Mouse (Mus musculus): ENCODE results near the gene Gapdh. TPM values are rescaled to one million over a fixed set of nuclear protein-coding genes. Genes with fewer than 3 reads are reported as not detected.

Gene Gapdh
- polyA plus RNA-seq, 1 experiment from 2014 or later = 5,242 TPM

DNA sequence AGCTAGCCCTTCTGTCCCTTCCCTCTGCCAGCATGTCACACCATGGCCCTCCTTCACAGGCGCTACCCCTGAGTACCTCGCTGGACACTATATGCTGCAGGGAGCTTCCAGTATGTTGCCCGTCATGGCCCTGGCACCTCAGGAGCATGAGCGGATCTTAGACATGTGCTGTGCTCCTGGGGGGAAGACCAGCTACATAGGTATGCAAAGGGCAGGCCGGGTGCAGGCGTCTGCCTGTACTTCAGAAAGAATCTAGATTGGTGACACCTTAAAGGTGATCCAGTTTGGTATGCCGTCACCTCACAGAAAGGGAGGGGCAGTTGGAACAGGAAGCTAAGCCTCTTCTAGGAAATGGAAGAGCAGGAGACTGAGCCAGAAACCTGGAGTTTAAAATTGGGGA, 26.5 kb downstream of the Gapdh start:
- Histone ChIP-seq H3K4me3 (ENCODE audit: control insufficient read depth in 1 of 2, insufficient read depth in 1 of 2, low read depth in 1 of 2, low read length in 2 of 2) (no peak overlapping the region), H3K4me1 (ENCODE audit: control insufficient read depth in 2 of 2, insufficient read depth in 2 of 2, low read length in 2 of 2) (peaks cover 0 to 3% of the 10 kb centered on the region in 2 experiments; a peak in 1 of 4 replicates), H3K27ac (replicated peaks in 1 of 2; ENCODE audit: control insufficient read depth in 1 of 2, insufficient read depth in 1 of 2, low read depth in 2 of 2, low read length in 2 of 2) (no peak overlapping the region), H3K36me3 (ENCODE audit: control insufficient read depth, insufficient read depth, low read length) (peaks cover 95% of the 10 kb centered on the region), H3K9me3 (ENCODE audit: control insufficient read depth, low read length) (no peaks in the 10 kb centered on the region), H3K9ac (ENCODE audit: low read length) (no peak overlapping the region), H3K27me3 (ENCODE audit: control insufficient read depth, insufficient read depth, low read length) (no peaks in the 10 kb centered on the region), H3K4me2 (ENCODE audit: low read length) (no peak overlapping the region)
- WGBS = 86% methylated on average over 7 of the region's 7 CpGs
- ATAC-seq (ENCODE audit: insufficient number of reproducible peaks, insufficient read depth, low FRiP score, low read depth) = no peak

DNA sequence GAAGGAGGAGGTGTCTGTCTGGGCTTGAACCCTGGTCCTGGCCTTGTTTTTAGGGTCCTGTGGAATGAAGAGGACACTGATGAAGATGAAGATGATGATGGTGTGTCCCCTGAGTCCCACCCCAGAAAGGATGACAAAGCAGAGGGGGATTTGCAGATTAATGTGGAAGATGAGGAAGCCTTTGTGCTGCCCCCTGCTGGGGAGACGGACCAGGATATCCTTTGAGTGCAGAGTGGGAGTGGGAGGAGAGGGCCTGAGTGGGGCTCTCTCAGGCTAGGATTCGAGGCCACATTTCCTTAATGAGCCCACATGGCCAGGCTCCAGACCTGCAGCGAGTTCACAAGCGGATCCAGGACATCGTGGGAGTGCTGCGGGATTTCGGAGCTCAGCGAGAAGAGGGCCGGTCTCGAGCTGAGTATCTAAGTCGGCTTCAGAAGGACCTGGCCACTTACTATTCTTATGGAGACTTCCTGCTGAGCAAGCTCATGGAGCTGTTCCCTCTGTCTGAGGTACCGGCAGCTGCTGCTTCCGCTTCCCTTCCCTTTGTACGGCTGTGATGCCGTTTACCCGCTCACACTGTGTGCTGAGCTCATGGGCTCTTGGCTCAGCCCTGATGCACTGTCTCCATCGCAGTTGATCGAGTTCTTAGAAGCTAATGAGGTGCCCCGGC, 29.1 kb downstream of the Gapdh start:
- ATAC-seq (ENCODE audit: insufficient number of reproducible peaks, insufficient read depth, low FRiP score, low read depth) = no peak
- 86% methylated on average over 19 of the region's 19 CpGs for WGBS
- H3K4me3 ChIP-seq (ENCODE audit: control insufficient read depth in 1 of 2, insufficient read depth in 1 of 2, low read depth in 1 of 2, low read length in 2 of 2) = no peak overlapping the region
- peaks cover 0 to 12% of the 10 kb centered on the region in 2 experiments; a peak in 1 of 4 replicates for H3K4me1 ChIP-seq (ENCODE audit: control insufficient read depth in 2 of 2, insufficient read depth in 2 of 2, low read length in 2 of 2)
- H3K9me3 ChIP-seq (ENCODE audit: control insufficient read depth, low read length) = no peaks in the 10 kb centered on the region
- no peak overlapping the region for H3K27ac ChIP-seq (replicated peaks in 1 of 2; ENCODE audit: control insufficient read depth in 1 of 2, insufficient read depth in 1 of 2, low read depth in 2 of 2, low read length in 2 of 2)
- H3K27me3 ChIP-seq (ENCODE audit: control insufficient read depth, insufficient read depth, low read length) = no peaks in the 10 kb centered on the region
- no peak overlapping the region for H3K4me2 ChIP-seq (ENCODE audit: low read length)
- H3K9ac ChIP-seq (ENCODE audit: low read length) = no peak overlapping the region
- H3K36me3 ChIP-seq (ENCODE audit: control insufficient read depth, insufficient read depth, low read length) = peaks cover 89% of the 10 kb centered on the region

DNA sequence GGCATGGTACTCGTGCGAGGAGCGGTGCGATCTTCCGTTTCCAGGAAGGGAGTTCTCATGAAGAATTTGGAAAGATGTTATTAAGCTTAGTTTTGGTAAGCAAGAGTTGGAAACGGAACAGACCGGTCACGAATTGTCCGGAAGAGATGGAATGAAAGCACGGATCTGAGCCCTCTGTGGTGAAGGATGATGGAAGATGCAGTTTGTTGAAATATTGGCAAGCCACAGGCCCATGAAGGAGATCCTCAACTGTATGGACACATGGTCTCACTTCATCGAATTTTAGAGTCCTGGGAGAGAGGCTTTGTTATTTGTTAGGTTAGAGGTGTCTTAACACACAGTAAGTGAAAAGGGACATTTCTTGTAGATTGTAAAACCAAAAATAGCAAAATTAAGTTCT, 33.8 kb downstream of the Gapdh start:
- H3K36me3 ChIP-seq (ENCODE audit: control insufficient read depth, insufficient read depth, low read length) = peaks cover 73% of the 10 kb centered on the region
- WGBS = 5% methylated on average over 11 of the region's 11 CpGs
- no peak overlapping the region; a peak in 1 of 4 replicates for H3K27ac ChIP-seq (replicated peaks in 1 of 2; ENCODE audit: control insufficient read depth in 1 of 2, insufficient read depth in 1 of 2, low read depth in 2 of 2, low read length in 2 of 2)
- no peak for ATAC-seq (ENCODE audit: insufficient number of reproducible peaks, insufficient read depth, low FRiP score, low read depth)
- H3K9me3 ChIP-seq (ENCODE audit: control insufficient read depth, low read length) = no peaks in the 10 kb centered on the region
- peak overlapping the region; percentile 88 for H3K9ac ChIP-seq (ENCODE audit: low read length)
- H3K4me2 ChIP-seq (ENCODE audit: low read length) = peak overlapping the region; percentile 85
- peak overlapping the region; percentile 64 to 75 for H3K4me3 ChIP-seq (ENCODE audit: control insufficient read depth in 1 of 2, insufficient read depth in 1 of 2, low read depth in 1 of 2, low read length in 2 of 2)
- H3K4me1 ChIP-seq (ENCODE audit: control insufficient read depth in 2 of 2, insufficient read depth in 2 of 2, low read length in 2 of 2) = peaks cover 0 to 12% of the 10 kb centered on the region in 2 experiments; a peak in 1 of 4 replicates
- H3K27me3 ChIP-seq (ENCODE audit: control insufficient read depth, insufficient read depth, low read length) = no peaks in the 10 kb centered on the region

DNA sequence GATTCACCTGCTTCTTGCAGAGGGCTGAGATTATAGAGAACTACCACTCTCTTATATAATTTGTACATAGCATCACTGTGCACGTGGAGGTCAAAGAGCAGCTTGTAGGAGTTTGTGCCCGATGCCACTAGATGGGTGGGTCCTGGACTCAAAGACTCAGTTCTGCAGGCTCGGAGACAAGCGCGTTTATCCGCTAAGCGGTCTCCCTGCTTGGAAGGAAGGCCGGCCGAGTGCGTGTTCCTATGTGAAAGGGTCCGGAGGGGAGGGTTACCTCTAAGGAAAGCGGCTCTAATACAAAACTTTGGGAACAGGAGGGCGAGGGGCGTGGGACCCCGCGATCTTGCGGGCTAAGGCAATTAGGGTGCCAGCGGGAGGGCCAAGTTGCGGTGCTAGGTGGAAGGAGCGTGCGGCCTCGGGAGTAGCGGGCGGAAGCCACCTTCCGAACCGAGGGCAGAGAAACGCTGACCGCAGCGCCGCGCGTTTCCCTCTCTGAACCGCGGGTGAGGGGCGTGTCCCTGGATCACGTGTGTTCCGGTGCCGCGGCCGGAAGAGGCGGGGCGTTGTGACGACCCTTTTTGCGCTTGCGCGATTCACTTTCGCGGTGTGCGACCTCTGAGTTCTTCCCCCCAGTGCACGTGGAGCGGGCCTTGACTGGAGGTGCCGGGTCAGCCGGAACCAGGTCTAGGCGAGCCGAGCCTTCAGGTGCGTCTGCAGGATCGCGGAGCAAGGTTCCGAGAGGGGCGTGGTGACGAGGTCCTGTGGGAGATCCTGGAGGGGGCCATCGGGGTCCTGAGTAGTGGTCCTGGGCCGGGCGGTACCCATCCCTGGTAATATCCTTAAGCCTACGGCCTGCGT, 34.7 kb downstream of the Gapdh start, which contains the start of gene Nop2:
Gene Nop2 (plus strand): TSS at position 608 of the 855 bp plus-strand sequence.
- WGBS = under 1% methylated on average over 65 of the region's 66 CpGs
- peak; percentile 95 for ATAC-seq (ENCODE audit: insufficient number of reproducible peaks, insufficient read depth, low FRiP score, low read depth)
- peak within 1 kb of the TSS; percentile 88 for H3K9ac ChIP-seq (ENCODE audit: low read length)

DNA sequence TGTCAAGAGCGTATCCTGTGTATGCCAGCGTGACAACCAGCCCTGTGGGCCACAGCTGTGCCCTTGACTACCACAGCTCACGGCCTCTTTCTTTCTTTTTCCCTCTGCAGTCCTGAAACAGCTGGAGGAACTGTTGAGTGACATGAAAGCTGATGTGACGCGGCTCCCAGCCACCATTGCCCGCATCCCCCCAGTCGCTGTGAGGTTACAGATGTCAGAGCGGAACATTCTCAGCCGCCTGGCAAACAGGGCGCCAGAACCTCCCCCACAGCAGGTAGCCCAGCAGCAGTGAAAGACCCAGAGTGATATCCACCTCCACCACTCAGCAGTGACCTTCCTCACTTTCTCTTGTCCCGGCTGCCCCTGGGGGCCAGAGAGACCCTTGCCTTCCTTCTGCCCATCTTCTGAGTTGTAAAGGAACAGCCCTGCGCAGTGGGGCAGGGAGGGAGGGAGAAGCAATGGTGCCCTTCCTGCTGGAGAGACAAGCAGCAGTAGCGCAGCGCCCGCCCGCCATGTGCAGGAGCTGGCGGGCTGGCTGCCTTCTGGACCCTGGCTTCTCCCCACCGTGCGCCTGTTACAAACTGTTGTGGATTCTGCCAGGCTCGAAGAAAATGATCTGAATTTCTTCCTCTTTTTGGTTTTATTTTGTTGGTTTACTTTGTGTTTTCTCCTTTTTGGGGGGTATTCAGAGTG, 36.4 kb downstream of the Gapdh start:
- no peaks in the 10 kb centered on the region for H3K27me3 ChIP-seq (ENCODE audit: control insufficient read depth, insufficient read depth, low read length)
- no peak overlapping the region for H3K4me3 ChIP-seq (ENCODE audit: control insufficient read depth in 1 of 2, insufficient read depth in 1 of 2, low read depth in 1 of 2, low read length in 2 of 2)
- peaks cover 74% of the 10 kb centered on the region for H3K36me3 ChIP-seq (ENCODE audit: control insufficient read depth, insufficient read depth, low read length)
- H3K9me3 ChIP-seq (ENCODE audit: control insufficient read depth, low read length) = no peaks in the 10 kb centered on the region
- WGBS = 81% methylated on average over 19 of the region's 20 CpGs
- H3K4me1 ChIP-seq (ENCODE audit: control insufficient read depth in 2 of 2, insufficient read depth in 2 of 2, low read length in 2 of 2) = peaks cover 0 to 12% of the 10 kb centered on the region in 2 experiments; a peak in 1 of 4 replicates
- H3K4me2 ChIP-seq (ENCODE audit: low read length) = no peak overlapping the region
- H3K9ac ChIP-seq (ENCODE audit: low read length) = no peak overlapping the region
- H3K27ac ChIP-seq (replicated peaks in 1 of 2; ENCODE audit: control insufficient read depth in 1 of 2, insufficient read depth in 1 of 2, low read depth in 2 of 2, low read length in 2 of 2) = no peak overlapping the region
- ATAC-seq (ENCODE audit: insufficient number of reproducible peaks, insufficient read depth, low FRiP score, low read depth) = no peak

More for the DNA sequence above, 34.7 kb downstream of the Gapdh start, which contains the start of gene Nop2:
- Histone ChIP-seq H3K27me3 (ENCODE audit: control insufficient read depth, insufficient read depth, low read length) (no peaks in the 10 kb centered on the region), H3K36me3 (ENCODE audit: control insufficient read depth, insufficient read depth, low read length) (peaks cover 73% of the 10 kb centered on the region), H3K27ac (replicated peaks in 1 of 2; ENCODE audit: control insufficient read depth in 1 of 2, insufficient read depth in 1 of 2, low read depth in 2 of 2, low read length in 2 of 2) (peak within 1 kb of the TSS; percentile 81 to 86), H3K4me3 (ENCODE audit: control insufficient read depth in 1 of 2, insufficient read depth in 1 of 2, low read depth in 1 of 2, low read length in 2 of 2) (peak within 1 kb of the TSS; percentile 64 to 75), H3K4me2 (ENCODE audit: low read length) (peak within 1 kb of the TSS; percentile 85), H3K4me1 (ENCODE audit: control insufficient read depth in 2 of 2, insufficient read depth in 2 of 2, low read length in 2 of 2) (peaks cover 0 to 12% of the 10 kb centered on the region in 2 experiments; a peak in 1 of 4 replicates), H3K9me3 (ENCODE audit: control insufficient read depth, low read length) (no peaks in the 10 kb centered on the region)

DNA sequence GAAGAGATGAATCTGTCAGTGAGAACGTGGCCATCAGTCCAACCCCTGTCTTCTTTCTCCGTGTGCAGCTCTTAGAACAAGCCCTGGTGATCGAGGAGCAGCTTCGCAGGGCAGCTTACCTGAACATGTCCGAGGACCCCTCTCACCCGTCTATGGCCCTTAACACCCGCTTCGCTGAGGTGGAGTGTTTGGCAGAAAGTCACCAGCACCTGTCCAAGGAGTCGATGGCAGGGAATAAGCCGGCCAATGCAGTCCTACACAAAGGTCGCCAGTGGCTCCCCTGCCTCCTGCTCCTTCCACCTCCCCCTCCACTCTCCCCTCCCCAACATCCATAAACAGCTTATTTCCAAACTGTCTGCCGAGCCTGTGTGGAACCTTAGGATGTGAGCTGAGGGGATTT, 37.5 kb downstream of the Gapdh start:
- no peak overlapping the region for H3K9ac ChIP-seq (ENCODE audit: low read length)
- no peak overlapping the region for H3K4me2 ChIP-seq (ENCODE audit: low read length)
- H3K36me3 ChIP-seq (ENCODE audit: control insufficient read depth, insufficient read depth, low read length) = peaks cover 74% of the 10 kb centered on the region
- no peak overlapping the region for H3K4me3 ChIP-seq (ENCODE audit: control insufficient read depth in 1 of 2, insufficient read depth in 1 of 2, low read depth in 1 of 2, low read length in 2 of 2)
- H3K27ac ChIP-seq (replicated peaks in 1 of 2; ENCODE audit: control insufficient read depth in 1 of 2, insufficient read depth in 1 of 2, low read depth in 2 of 2, low read length in 2 of 2) = no peak overlapping the region
- WGBS = 87% methylated on average over 12 of the region's 12 CpGs
- no peaks in the 10 kb centered on the region for H3K9me3 ChIP-seq (ENCODE audit: control insufficient read depth, low read length)
- ATAC-seq (ENCODE audit: insufficient number of reproducible peaks, insufficient read depth, low FRiP score, low read depth) = no peak
- H3K27me3 ChIP-seq (ENCODE audit: control insufficient read depth, insufficient read depth, low read length) = no peaks in the 10 kb centered on the region
- H3K4me1 ChIP-seq (ENCODE audit: control insufficient read depth in 2 of 2, insufficient read depth in 2 of 2, low read length in 2 of 2) = peaks cover 0 to 12% of the 10 kb centered on the region in 2 experiments; a peak in 1 of 4 replicates

DNA sequence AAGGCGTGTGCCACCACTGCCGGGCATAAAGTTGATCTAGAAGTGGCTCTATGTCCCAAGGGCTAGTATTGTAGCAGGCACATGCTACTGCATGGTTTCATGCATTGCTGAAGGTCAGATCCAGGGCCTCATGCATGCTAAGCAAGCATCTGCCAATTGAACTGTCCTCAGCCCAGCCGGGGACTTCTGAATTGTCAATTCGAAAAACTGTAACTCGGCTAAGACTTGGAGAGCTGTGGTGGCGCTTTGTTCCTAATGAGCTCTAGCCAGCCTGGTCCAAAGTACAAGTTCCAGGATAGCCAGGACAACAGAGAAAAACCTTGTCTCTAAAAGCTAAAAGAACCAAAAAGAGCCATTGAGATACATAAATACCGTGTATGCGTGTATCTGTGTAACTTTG, 46.9 kb downstream of the Gapdh start:
- Histone ChIP-seq H3K4me1 (ENCODE audit: control insufficient read depth in 2 of 2, insufficient read depth in 2 of 2, low read length in 2 of 2) (no peaks in the 10 kb centered on the region), H3K4me2 (ENCODE audit: low read length) (no peak overlapping the region), H3K27me3 (ENCODE audit: control insufficient read depth, insufficient read depth, low read length) (no peaks in the 10 kb centered on the region), H3K27ac (replicated peaks in 1 of 2; ENCODE audit: control insufficient read depth in 1 of 2, insufficient read depth in 1 of 2, low read depth in 2 of 2, low read length in 2 of 2) (no peak overlapping the region), H3K4me3 (ENCODE audit: control insufficient read depth in 1 of 2, insufficient read depth in 1 of 2, low read depth in 1 of 2, low read length in 2 of 2) (no peak overlapping the region), H3K9me3 (ENCODE audit: control insufficient read depth, low read length) (no peaks in the 10 kb centered on the region), H3K9ac (ENCODE audit: low read length) (no peak overlapping the region), H3K36me3 (ENCODE audit: control insufficient read depth, insufficient read depth, low read length) (peaks cover 99% of the 10 kb centered on the region)
- ATAC-seq (ENCODE audit: insufficient number of reproducible peaks, insufficient read depth, low FRiP score, low read depth) = no peak
- 90% methylated on average over 8 of the region's 8 CpGs for WGBS
